ENCODE assay signal across 8 mouse cellular contexts in genomic region chr9:119894339-119895009, GRCm38 (mm10). TPM values are rescaled to one million over a fixed set of nuclear protein-coding genes. Genes with fewer than 3 reads are reported as not detected.
DNase-seq lines count a peak whose midpoint lies in the region; ATAC-seq lines count a peak whose summit lies in the region.

TSS of gene Wdr48 (plus strand) at chr9:119894878.

- H3K36me3 ChIP-seq in heart, embryonic 13.5 days = peaks cover 5% of the 10 kb centered on the region; the same call in 1 of the 2 replicates
- H3K36me3 ChIP-seq in liver, embryonic 12.5 days = peaks cover 15% of the 10 kb centered on the region
- H3K36me3 ChIP-seq in stomach, embryonic 15.5 days = no peaks in the 10 kb centered on the region

- no peaks in the 10 kb centered on the region for H3K27me3 ChIP-seq in heart, embryonic 13.5 days (replicated peaks)
- H3K27me3 ChIP-seq in liver, embryonic 12.5 days (replicated peaks) = no peaks in the 10 kb centered on the region
- no peaks in the 10 kb centered on the region for H3K27me3 ChIP-seq in stomach, embryonic 15.5 days (replicated peaks)

- peaks cover 7% of the 10 kb centered on the region; the same call in 1 of the 2 replicates for H3K4me1 ChIP-seq in brown adipose tissue, adult 24 weeks (ENCODE audit: control insufficient read depth, insufficient read depth, insufficient read length, low read length)
- H3K4me1 ChIP-seq in heart, embryonic 13.5 days = peaks cover 19% of the 10 kb centered on the region
- peaks cover 25% of the 10 kb centered on the region for H3K4me1 ChIP-seq in liver, embryonic 12.5 days
- peaks cover 12% of the 10 kb centered on the region for H3K4me1 ChIP-seq in stomach, embryonic 15.5 days

- peak; percentile 99 for DNase-seq in CD4-positive, CD25-positive, alpha-beta regulatory T cell, adult 2 months (ENCODE audit: low read depth, low spot score)
- DNase-seq in fat pad, adult 2 months (ENCODE audit: extremely low read depth, low read depth, low spot score) = peak; percentile 76
- peak; percentile 99 for DNase-seq in kidney, postnatal 10 days
- DNase-seq in natural killer cell, adult 2 months (ENCODE audit: low spot score in 2 of 2) = peak; percentile 96 to 97

- H3K27ac ChIP-seq in brown adipose tissue, adult 24 weeks (replicated peaks; ENCODE audit: low read depth, low read length) = peak within 1 kb of the TSS; percentile 38; the same call in 1 of the 2 replicates
- H3K27ac ChIP-seq in heart, embryonic 13.5 days (replicated peaks) = peak within 1 kb of the TSS; percentile 83
- H3K27ac ChIP-seq in liver, embryonic 12.5 days = peak within 1 kb of the TSS; percentile 84
- H3K27ac ChIP-seq in stomach, embryonic 15.5 days = peak within 1 kb of the TSS; percentile 61

- ATAC-seq in heart, embryonic 13.5 days (ENCODE audit: extremely low read depth, insufficient number of reproducible peaks, low FRiP score, low TSS enrichment) = peak; percentile 97
- ATAC-seq in liver, embryonic 12.5 days = peak; percentile 99
- ATAC-seq in stomach, embryonic 15.5 days (ENCODE audit: insufficient read depth, low FRiP score, low read depth) = peak; percentile 99

- 3% methylated on average over 34 of the region's 34 CpGs for WGBS in heart, embryonic 13.5 days
- 4% methylated on average over 34 of the region's 34 CpGs for WGBS in liver, embryonic 12.5 days (ENCODE audit: insufficient replicate concordance)
- 3% methylated on average over 34 of the region's 34 CpGs for WGBS in stomach, embryonic 15.5 days

- no peaks in the 10 kb centered on the region for H3K9me3 ChIP-seq in heart, embryonic 13.5 days
- no peaks in the 10 kb centered on the region for H3K9me3 ChIP-seq in liver, embryonic 12.5 days (replicated peaks)
- H3K9me3 ChIP-seq in stomach, embryonic 15.5 days = no peaks in the 10 kb centered on the region

- peak within 1 kb of the TSS; percentile 96 for H3K9ac ChIP-seq in heart, embryonic 13.5 days
- peak within 1 kb of the TSS; percentile 93 for H3K9ac ChIP-seq in liver, embryonic 12.5 days
- peak within 1 kb of the TSS; percentile 77 for H3K9ac ChIP-seq in stomach, embryonic 15.5 days

- peak within 1 kb of the TSS; percentile 94 for H3K4me2 ChIP-seq in heart, embryonic 13.5 days
- H3K4me2 ChIP-seq in liver, embryonic 12.5 days = peak within 1 kb of the TSS; percentile 93
- peak within 1 kb of the TSS; percentile 89 for H3K4me2 ChIP-seq in stomach, embryonic 15.5 days

- peak within 1 kb of the TSS; percentile 69 for H3K4me3 ChIP-seq in brown adipose tissue, adult 24 weeks (ENCODE audit: insufficient read depth, low read depth, low read length)
- peak within 1 kb of the TSS; percentile 88 for H3K4me3 ChIP-seq in heart, embryonic 13.5 days
- H3K4me3 ChIP-seq in liver, embryonic 12.5 days = peak within 1 kb of the TSS; percentile 97
- H3K4me3 ChIP-seq in stomach, embryonic 15.5 days (replicated peaks) = peak within 1 kb of the TSS; percentile 90

RNA-seq across cellular contexts. Expression of gene Wdr48, which starts in this region (rescaled TPM):
- 26.2 and 36.3 TPM in 2 replicates for polyA plus RNA-seq in brown adipose tissue, adult 24 weeks (2012; ENCODE audit: insufficient read depth, insufficient read length, missing spikeins)
- 35.6 and 36.9 TPM in 2 replicates for polyA plus RNA-seq in heart, embryonic 13.5 days (2015; fragmentation: Nextera tagmentation; extraction: Ambion mirVana)
- polyA plus RNA-seq in liver, embryonic 12.5 days (2016; fragmentation: Nextera tagmentation; extraction: Ambion mirVana) = 32.9 and 33.7 TPM in 2 replicates
- polyA plus RNA-seq in stomach, embryonic 15.5 days (2015; fragmentation: Nextera tagmentation; extraction: Ambion mirVana) = 42.3 TPM in 2 replicates

Comparison
In these comparisons a context has a peak if more than half of its experiments do, and no peak if none do; other contexts are left out.
1. Peak in every context shown above with its lines: DNase-seq, ATAC-seq, H3K4me3 ChIP-seq and H3K27ac ChIP-seq.